Mouse (Mus musculus) embryonic facial prominence, embryonic 11.5 days (tissue): ENCODE results near the gene Ubb. TPM values are rescaled to one million over a fixed set of nuclear protein-coding genes. Genes with fewer than 3 reads are reported as not detected.

ENCODE experiments used
- ATAC-seq: fragments of 200-750 bp; cut with Nextera tagmentation; replicated peaks from 2 replicates; pipeline ENCODE4 v1.8.0; 2017; ENCODE audit warnings: low read depth; ENCODE audit not compliant: insufficient number of reproducible peaks, low FRiP score, low TSS enrichment
- DNase-seq: peaks from one replicate; pipeline ENCODE4 v3.0.0-alpha.2; 2015; ENCODE audit warnings: low spot score
- H3K27ac ChIP-seq: fragments of 300-500 bp; sonication (generic); replicated peaks from 2 replicates; pipeline ENCODE4 v1.5.1; 2014; ENCODE audit warnings: mild to moderate bottlenecking, low read depth, low read length, control low read depth
- H3K27me3 ChIP-seq: fragments of 300-500 bp; sonication (generic); 2 replicates; pipeline ENCODE4 v1.6.1; 2014; ENCODE audit warnings: mild to moderate bottlenecking, low read length, moderate library complexity, mixed read lengths; ENCODE audit not compliant: control insufficient read depth, insufficient read depth
- H3K36me3 ChIP-seq: fragments of 300-500 bp; sonication (generic); replicated peaks from 2 replicates; pipeline ENCODE4 v1.6.1; 2014; ENCODE audit warnings: low read depth, mild to moderate bottlenecking, low read length, moderate library complexity, mixed read lengths; ENCODE audit not compliant: control insufficient read depth, insufficient read depth
- H3K4me1 ChIP-seq: fragments of 300-500 bp; sonication (generic); 2 replicates; pipeline ENCODE4 v1.6.1; 2014; ENCODE audit warnings: low read length, mixed read lengths; ENCODE audit not compliant: control insufficient read depth, insufficient read depth
- H3K4me2 ChIP-seq: fragments of 300-500 bp; sonication (generic); 2 replicates; pipeline ENCODE4 v1.6.1; 2014; ENCODE audit warnings: low read depth, mild to moderate bottlenecking, control low read depth, low read length, moderate library complexity
- H3K4me3 ChIP-seq: fragments of 300-500 bp; sonication (generic); 2 replicates; pipeline ENCODE4 v1.5.1; 2014; ENCODE audit warnings: low read depth, low read length, control low read depth
- H3K9ac ChIP-seq: fragments of 300-500 bp; sonication (generic); replicated peaks from 2 replicates; pipeline ENCODE4 v1.6.1; 2014; ENCODE audit warnings: mild to moderate bottlenecking, control low read depth, low read length
- H3K9me3 ChIP-seq: fragments of 300-500 bp; sonication (generic); replicated peaks from 2 replicates; pipeline ENCODE4 v1.6.1; 2016; ENCODE audit warnings: mild to moderate bottlenecking, low read length, inconsistent platforms, mixed read lengths; ENCODE audit not compliant: control insufficient read depth
- WGBS: fragments of 180-500 bp; shearing (Covaris S2); extraction: QIAGEN DNeasy Blood & Tissue Kit; methylation state at CpG from one replicate; pipeline ENCODE4 v1.1.7; 2014; 5-methylcytosine and 5-hydroxymethylcytosine counted together
- polyA plus RNA-seq: library from polyadenylated mRNA; unstranded; fragments of >200 nt; fragmentation: Nextera tagmentation; extraction: Ambion mirVana; gene quantifications from 2 replicates; pipeline ENCODE4 v1.2.1, GENCODE M21; 2014

The Ubb gene
- polyA plus RNA-seq, 1 experiment from 2014 or later: 3,780 TPM

- peak overlapping the region; percentile 21 for H3K4me3 ChIP-seq
Measured at GRCm38 (mm10) chr11:62560463-62561016, 9.6 kb downstream of the Ubb start.

GRCm38 (mm10) chr11:62563590-62563989 is 12.6 kb downstream of the Ubb start:
- 85% methylated on average over 2 of the region's 2 CpGs for WGBS
- Histone ChIP-seq H3K9ac (no peak overlapping the region), H3K4me1 (0 out of 2 replicates have a peak, but pooled peaks cover 2% of the 10 kb centered on the region), H3K36me3 (no peaks in the 10 kb centered on the region), H3K27me3 (no peaks in the 10 kb centered on the region), H3K4me2 (no peak overlapping the region), H3K27ac (no peak overlapping the region), H3K9me3 (no peaks in the 10 kb centered on the region), H3K4me3 (no peak overlapping the region)
- ATAC-seq (no peak), DNase-seq (no peak)

More at GRCm38 (mm10) chr11:62560463-62561016, 9.6 kb downstream of the Ubb start:
- Histone ChIP-seq H3K9me3 (no peaks in the 10 kb centered on the region), H3K4me1 (0 out of 2 replicates have a peak, but pooled peaks cover 2% of the 10 kb centered on the region), H3K27me3 (no peaks in the 10 kb centered on the region), H3K27ac (no peak overlapping the region), H3K9ac (no peak overlapping the region), H3K36me3 (no peaks in the 10 kb centered on the region), H3K4me2 (peak overlapping the region; percentile 52)
- DNase-seq (peak; percentile 30), ATAC-seq (no peak)
- WGBS: 30% methylated on average over 43 of the region's 43 CpGs

GRCm38 (mm10) chr11:62565747-62566146 is 14.8 kb downstream of the Ubb start:
- Histone ChIP-seq H3K27ac (no peak overlapping the region), H3K4me2 (no peak overlapping the region), H3K36me3 (no peaks in the 10 kb centered on the region), H3K27me3 (no peaks in the 10 kb centered on the region), H3K4me1 (no peaks in the 10 kb centered on the region), H3K9me3 (no peaks in the 10 kb centered on the region), H3K4me3 (no peak overlapping the region), H3K9ac (no peak overlapping the region)
- WGBS: 59% methylated on average over 7 of the region's 7 CpGs
- DNase-seq (no peak), ATAC-seq (no peak)

GRCm38 (mm10) chr11:62566211-62566610 is 15.2 kb downstream of the Ubb start:
- DNase-seq: no peak
- WGBS: 67% methylated on average over 1 of the region's 1 CpGs
- H3K27ac ChIP-seq: no peak overlapping the region

GRCm38 (mm10) chr11:62568300-62568699 is 17.3 kb downstream of the Ubb start:
- H3K4me3 ChIP-seq: no peak overlapping the region
- H3K9ac ChIP-seq: no peak overlapping the region
- no peak for DNase-seq
- ATAC-seq: no peak
- no peaks in the 10 kb centered on the region for H3K36me3 ChIP-seq
- WGBS: 71% methylated on average over 3 of the region's 3 CpGs
- H3K27ac ChIP-seq: no peak overlapping the region
- H3K4me1 ChIP-seq: no peaks in the 10 kb centered on the region
- H3K27me3 ChIP-seq: no peaks in the 10 kb centered on the region
- no peaks in the 10 kb centered on the region for H3K9me3 ChIP-seq
- no peak overlapping the region for H3K4me2 ChIP-seq

More at GRCm38 (mm10) chr11:62566211-62566610, 15.2 kb downstream of the Ubb start:
- Histone ChIP-seq H3K4me1 (no peaks in the 10 kb centered on the region), H3K27me3 (no peaks in the 10 kb centered on the region), H3K9ac (no peak overlapping the region), H3K36me3 (no peaks in the 10 kb centered on the region), H3K9me3 (no peaks in the 10 kb centered on the region), H3K4me2 (no peak overlapping the region), H3K4me3 (no peak overlapping the region)
- no peak for ATAC-seq

GRCm38 (mm10) chr11:62573959-62574702 is 23.2 kb downstream of the Ubb start, which contains the start of gene Trpv2:
TSS of gene Trpv2 (plus strand) at chr11:62574486.
- Histone ChIP-seq H3K4me3 (peak within 1 kb of the TSS; percentile 39), H3K27ac (no peak within 1 kb of the TSS), H3K9ac (no peak within 1 kb of the TSS), H3K9me3 (no peaks in the 10 kb centered on the region), H3K36me3 (no peaks in the 10 kb centered on the region), H3K4me2 (peak within 1 kb of the TSS; percentile 87), H3K4me1 (peaks cover 5% of the 10 kb centered on the region), H3K27me3 (no peaks in the 10 kb centered on the region)
- ATAC-seq: no peak
- no peak for DNase-seq
- 86% methylated on average over 6 of the region's 6 CpGs for WGBS

DNA sequence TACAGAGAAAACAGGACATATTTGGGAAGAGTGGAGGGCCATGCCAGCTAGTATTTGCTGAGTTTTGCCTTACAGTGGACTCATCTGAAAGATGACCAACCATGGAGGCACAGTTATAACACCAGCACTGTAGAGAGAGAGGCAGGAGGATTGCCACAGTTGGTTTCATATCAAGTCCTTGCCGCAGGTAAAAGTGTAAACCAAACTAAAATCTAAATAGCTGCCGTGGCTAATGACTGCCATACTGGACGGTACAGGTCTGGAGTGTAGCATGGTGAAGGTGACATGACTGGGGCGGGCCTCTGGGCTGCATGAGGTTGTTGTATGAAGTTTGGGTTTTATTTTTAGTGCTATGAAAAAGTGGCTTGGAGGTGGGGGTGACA is 23.7 kb downstream of the Ubb start:
- H3K4me3 ChIP-seq: no peak overlapping the region
- no peak overlapping the region for H3K27ac ChIP-seq
- DNase-seq: no peak
- H3K4me1 ChIP-seq: peaks cover 5% of the 10 kb centered on the region
- H3K27me3 ChIP-seq: no peaks in the 10 kb centered on the region
- H3K36me3 ChIP-seq: no peaks in the 10 kb centered on the region
- H3K4me2 ChIP-seq: no peak overlapping the region
- no peak for ATAC-seq
- 82% methylated on average over 4 of the region's 4 CpGs for WGBS
- no peaks in the 10 kb centered on the region for H3K9me3 ChIP-seq
- no peak overlapping the region for H3K9ac ChIP-seq

GRCm38 (mm10) chr11:62575297-62575658 is 24.3 kb downstream of the Ubb start:
- peak overlapping the region; percentile 39 for H3K4me3 ChIP-seq
- DNase-seq: peak; percentile 94
- H3K4me1 ChIP-seq: peaks cover 5% of the 10 kb centered on the region
- no peak overlapping the region for H3K27ac ChIP-seq
- peak overlapping the region; percentile 87 for H3K4me2 ChIP-seq
- no peaks in the 10 kb centered on the region for H3K9me3 ChIP-seq
- no peaks in the 10 kb centered on the region for H3K27me3 ChIP-seq
- WGBS: 4% methylated on average over 9 of the region's 9 CpGs
- H3K36me3 ChIP-seq: no peaks in the 10 kb centered on the region
- no peak overlapping the region for H3K9ac ChIP-seq
- ATAC-seq: peak; percentile 73
